Mouse (Mus musculus): Measurements from ENCODE around the gene Ext2.

Ext2 gene

DNA sequence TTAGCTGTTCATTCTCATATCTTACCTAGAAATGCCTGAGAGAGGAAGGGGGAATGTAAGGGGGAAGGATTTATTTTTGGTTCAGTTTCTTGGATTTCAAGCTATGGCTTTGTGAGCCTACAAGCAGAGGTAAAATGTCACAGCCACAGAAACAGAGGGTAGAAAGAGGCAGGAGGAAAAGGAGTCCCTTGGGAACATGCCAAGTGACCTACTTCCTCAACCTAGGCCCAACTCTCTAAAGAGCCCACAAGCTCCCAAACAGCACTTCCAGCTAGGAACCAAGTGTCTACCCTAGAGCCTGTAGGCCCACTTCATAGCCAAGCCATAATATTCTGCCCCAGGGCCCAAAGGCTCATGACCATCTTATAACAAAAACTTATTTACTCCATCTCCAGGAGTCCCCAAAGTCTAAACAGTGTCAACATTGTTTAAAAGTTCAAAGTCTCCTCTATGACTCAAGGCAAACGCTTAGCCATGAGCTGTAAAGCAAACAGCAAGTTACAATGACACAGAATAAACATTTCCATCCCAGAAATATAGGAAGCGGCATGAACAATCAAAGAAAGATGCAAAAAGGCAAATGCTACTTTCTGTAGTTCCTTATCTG is 99.1 kb downstream of the Ext2 start:
- DNase-seq = no peak

GRCm38 (mm10) chr2:93720956-93721355 is 101.4 kb downstream of the Ext2 start:
- DNase-seq = no peak

GRCm38 (mm10) chr2:93719792-93720675 is 102.3 kb downstream of the Ext2 start:
- DNase-seq = no peak

- no peak for DNase-seq
Observed at GRCm38 (mm10) chr2:93713267-93713666, 109.1 kb downstream of the Ext2 start.

DNA sequence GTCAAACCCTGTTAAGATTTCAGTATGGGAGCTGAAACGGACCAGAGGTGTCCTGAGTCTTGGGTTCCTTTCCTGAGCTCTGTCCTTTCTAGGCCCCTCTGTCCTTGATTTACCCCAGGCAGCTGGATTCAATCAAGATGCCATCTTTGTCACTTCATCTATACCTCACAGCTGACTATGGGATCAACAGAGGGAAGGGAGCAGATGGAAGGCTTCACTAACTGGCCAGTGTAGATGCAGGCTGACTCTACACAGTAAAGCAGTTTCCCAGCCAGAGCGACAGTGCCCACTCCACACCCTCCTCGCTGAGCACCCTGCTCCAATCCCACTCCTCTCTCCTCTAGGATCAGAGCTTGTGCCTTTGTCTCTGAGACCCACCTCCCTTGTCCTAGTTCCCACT is 110.9 kb downstream of the Ext2 start:
- DNase-seq = no peak

GRCm38 (mm10) chr2:93709696-93710095 is 112.7 kb downstream of the Ext2 start:
- no peak for DNase-seq

DNA sequence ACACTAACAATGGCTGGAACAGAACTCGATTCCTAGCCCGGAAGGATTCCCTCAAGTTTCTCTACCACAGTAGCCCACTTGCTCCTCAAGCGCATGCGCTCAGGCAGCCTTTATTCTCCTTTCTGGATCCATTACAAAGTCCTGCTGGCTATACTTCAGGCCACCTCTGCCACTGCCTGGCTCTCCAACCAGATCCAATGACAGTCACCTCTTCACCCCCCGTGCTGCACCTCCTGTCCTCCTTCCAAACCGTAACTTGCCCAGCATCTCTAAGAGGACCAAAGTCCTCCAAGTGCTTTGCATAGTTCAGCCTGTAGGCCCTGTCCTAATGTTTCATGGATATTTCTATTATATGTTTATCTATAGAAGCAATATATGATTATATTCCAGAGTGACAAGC is 113.1 kb downstream of the Ext2 start:
- DNase-seq = no peak

DNA sequence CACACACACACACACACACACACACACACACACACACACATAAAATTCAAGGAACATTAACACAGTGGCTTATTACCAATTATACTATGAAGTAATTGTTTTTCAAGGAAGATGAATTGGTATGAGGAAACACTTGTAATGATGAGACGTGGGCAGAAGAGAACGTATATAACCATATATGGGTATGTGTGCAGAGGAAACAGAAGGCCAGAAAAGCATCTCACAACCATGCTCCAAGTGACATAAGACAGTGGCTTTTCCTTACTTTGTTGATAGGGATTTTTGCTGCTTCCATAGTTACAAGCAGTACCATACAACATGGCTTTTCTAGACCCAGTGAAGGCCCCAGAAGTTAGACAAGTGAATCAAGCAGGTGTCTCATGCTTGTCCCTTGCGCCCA is 115.5 kb downstream of the Ext2 start:
- no peak for DNase-seq

GRCm38 (mm10) chr2:93706407-93706806 is 116.0 kb downstream of the Ext2 start:
- no peak for DNase-seq

GRCm38 (mm10) chr2:93704195-93704594 is 118.2 kb downstream of the Ext2 start:
- DNase-seq = no peak

DNA sequence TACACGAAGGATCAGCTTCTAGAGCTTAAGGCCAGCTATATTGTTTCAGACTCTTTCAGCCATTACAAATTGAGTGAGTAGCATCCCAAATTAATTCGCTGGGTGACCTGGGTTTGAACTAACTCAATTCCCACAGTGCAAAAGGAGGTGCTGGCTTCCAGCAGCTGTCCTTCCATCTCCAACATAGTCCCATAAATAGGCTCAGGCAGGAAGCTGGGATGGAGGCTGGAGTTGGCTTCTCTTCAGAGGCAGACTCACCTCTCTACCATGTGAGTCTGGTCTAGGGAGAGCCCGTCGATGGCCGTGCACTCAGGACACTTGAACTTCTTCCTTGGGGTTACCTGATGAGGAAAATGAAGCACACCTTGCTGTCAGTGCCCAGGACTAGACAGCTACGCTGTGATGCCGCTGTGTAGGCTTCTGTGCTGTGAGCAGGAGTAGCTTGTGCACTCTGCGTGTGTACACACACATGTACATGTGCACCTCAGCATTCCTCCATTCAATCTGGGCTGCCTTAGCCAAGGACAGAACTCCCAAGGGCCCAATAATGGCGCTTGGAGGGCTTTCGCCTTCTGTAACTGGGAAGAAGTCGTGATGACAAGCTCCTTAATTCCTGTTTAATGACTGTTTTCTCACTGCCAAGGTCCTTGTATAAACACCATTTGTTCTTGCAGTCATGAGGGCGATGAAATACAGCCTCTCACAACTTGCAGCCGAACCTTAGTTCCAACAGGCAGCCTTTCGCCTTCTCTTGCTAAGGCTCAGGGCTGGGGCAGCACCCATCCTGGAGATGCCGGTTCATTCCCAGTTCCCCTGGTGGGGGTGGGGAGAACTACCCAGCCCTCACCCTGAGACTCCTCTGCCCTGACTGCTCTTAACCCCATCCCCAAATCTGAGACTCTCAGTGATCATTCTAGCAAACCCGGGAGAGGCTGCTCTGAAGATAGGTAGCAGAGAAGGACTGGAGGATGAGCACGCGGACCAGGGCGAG is 119.1 kb downstream of the Ext2 start:
- DNase-seq = no peak

DNA sequence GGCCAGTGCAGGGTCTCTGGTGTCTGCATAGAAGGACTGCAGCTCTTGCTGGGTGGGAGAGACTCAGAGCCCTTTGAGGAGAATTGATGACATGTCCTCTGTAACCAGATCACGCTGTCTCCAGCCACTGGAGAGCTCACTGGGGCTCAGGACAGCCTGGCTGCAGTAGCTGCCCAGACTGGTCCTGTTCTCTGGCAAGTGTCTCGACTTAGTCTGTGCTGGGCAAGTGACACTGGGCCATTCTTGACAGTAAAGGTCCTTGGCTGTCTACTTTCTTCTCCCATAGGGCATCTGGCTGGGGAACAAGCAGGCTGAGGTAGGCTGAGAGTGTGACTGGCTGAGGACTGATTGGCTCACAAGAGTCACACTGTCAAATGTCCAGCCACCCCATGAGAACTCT is 123.0 kb downstream of the Ext2 start:
- no peak for DNase-seq

DNA sequence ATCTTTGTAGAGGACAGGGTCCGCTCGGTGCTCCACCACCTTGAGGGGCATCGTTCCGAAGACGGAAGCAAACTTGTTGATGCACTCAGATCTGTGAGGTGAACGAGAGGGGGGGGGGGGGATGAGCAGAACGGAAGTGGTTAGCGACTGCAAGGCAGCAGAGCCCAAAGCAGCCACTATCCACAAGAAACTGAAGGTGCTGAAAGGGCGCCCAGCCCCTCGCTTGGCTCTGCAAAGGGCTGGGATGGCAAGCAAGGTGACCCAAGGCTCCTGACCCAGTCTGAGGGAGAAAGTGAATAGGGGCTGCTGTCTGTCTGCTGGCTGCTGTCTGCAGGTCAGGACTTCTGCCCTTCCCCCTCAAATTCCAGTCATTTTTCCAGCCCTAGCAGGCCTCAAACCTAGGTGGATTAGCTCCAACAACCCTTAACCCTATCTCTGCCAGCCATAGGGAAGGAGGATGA is 126.2 kb downstream of the Ext2 start:
- DNase-seq = no peak

- DNase-seq = no peak
Observed at GRCm38 (mm10) chr2:93693101-93693500, 129.3 kb downstream of the Ext2 start.

- DNase-seq = no peak
Observed at GRCm38 (mm10) chr2:93690064-93690930, 132.1 kb downstream of the Ext2 start.

DNA sequence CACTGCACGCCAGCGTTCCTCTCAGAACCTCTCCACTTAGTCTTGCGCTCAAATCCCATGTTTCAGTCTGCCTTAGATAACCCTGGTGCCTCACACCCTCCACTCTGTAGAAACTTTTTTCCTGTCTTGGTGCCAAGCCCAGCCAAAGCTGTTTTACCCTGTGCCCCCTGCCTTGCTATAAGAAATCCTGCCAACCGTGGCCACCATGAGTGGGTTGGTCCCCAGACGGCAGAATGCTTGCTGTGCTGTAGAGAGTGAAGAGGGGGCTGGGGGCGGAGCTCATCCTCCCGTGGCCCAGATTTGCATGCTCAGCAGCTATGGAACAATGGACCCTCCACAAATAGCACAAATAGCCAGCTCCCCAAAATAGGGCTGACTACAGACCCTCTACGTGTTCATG is 138.7 kb downstream of the Ext2 start:
- no peak for DNase-seq

GRCm38 (mm10) chr2:93682601-93683202 is 139.7 kb downstream of the Ext2 start:
- DNase-seq = no peak

DNA sequence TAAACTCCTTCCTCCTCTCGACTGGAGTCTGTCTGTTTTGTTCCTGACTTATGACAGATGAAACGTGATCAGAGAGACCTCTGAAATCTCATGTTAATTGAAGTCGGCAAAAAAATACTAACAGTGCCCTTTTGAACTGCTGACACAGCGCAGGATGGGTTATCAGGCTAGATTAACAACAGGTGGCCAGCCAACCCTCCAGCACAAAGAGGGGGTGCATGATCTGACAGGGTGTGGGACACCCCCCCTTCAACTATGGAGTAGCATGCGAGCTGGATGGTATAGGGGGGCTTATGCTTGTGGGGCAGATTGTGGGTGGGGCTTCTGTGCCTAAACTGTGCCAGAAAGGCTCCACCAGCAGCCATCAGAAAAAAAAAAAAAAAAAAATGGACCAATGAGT is 141.0 kb downstream of the Ext2 start:
- no peak for DNase-seq

- DNase-seq = no peak
Observed at GRCm38 (mm10) chr2:93677231-93677630, 145.1 kb downstream of the Ext2 start.

GRCm38 (mm10) chr2:93671573-93672184 is 150.7 kb downstream of the Ext2 start:
- DNase-seq = no peak

All from liver (tissue).